Mouse (Mus musculus): ENCODE data around the gene Zfp78.

DNA sequence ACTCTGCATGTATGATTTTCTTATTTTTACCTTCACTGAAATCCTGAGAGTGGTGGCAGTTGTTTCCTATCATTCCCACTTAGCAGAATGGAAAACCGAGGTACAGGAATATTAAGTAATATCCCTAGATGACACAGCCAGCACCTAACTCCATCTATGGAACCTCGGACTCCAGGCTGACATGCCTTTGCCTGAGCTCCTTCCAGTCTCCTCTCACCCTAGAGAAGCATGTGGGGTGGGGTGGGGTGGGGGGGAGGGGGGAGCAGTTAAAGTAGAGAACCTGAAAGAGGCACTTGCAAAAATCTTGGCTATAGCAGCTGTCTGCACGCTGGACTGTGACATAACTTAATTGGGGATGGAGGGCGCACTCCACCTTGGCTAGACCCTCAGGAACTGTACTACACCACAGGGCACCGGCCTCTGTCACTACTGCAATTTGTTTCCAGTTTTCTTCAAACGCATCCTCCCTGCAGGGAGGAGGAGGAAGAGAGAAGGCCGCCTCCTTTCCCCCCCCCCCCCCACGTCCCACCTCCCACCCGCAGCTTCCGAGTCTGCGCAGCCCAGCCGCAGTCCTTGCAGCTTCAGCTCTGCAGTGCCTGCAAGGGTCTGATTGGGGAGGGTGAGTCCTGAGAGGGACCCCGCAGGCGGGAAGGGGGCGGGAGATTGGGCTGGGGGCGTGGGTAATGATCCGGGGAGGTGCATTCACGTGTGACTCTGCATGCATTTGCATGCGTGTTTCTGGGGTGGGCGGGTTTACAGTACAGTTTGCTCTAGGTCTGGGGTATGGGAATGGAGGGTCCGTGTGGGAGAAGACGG is 51.8 kb downstream of the Zfp78 start:
- TF ChIP-seq CTCF (IDR thresholded peaks at IDR 0.05; ENCODE audit: borderline replicate concordance, insufficient read depth, low read depth, low read length) (no peak), POLR2A (IDR thresholded peaks at IDR 0.05; ENCODE audit: borderline replicate concordance, insufficient read depth, low read length) (no peak)
